Comparison of ENCODE assay signal across 14 mouse cellular contexts in genomic region chr3:127243928-127244642, GRCm38 (mm10).
A peak's percentile ranks its signal among the peaks of the same experiment; 100 is the strongest.
DNase-seq lines count a peak whose midpoint lies in the region; ATAC-seq lines count a peak whose summit lies in the region.
"Had no signal": no experiment of that assay in that cellular context is flagged by ENCODE, and none has a peak within 500 bp of the region (broad histone marks: within the 10 kb centered on the region; RNA-seq: fewer than 3 reads in every experiment).

No protein-coding gene starts in this region.

- H3K9me3 ChIP-seq in embryonic facial prominence, embryonic 10.5 days, result no peaks in the 10 kb centered on the region
- H3K9me3 ChIP-seq in forebrain, embryonic 13.5 days (replicated peaks), result no peaks in the 10 kb centered on the region
- no peaks in the 10 kb centered on the region for H3K9me3 ChIP-seq in neural tube, embryonic 14.5 days (ENCODE audit: control insufficient read depth, low read length)
- H3K9me3 ChIP-seq: heart, embryonic 10.5 days had no signal

- peak overlapping the region; percentile 37; the same call in 1 of the 2 replicates for H3K27ac ChIP-seq in embryonic facial prominence, embryonic 10.5 days (replicated peaks)
- H3K27ac ChIP-seq in forebrain, embryonic 13.5 days, result peak overlapping the region; percentile 73
- no peak overlapping the region for H3K27ac ChIP-seq in neural tube, embryonic 14.5 days (ENCODE audit: low read depth, low read length)
- H3K27ac ChIP-seq: heart, embryonic 10.5 days had no signal

- ATAC-seq in forebrain, embryonic 13.5 days, result peak; percentile 80; the same call in 1 of the 2 replicates
- peak; percentile 63; the same call in 1 of the 2 replicates for ATAC-seq in neural tube, embryonic 14.5 days (ENCODE audit: low read depth)

- no peak overlapping the region for H3K9ac ChIP-seq in forebrain, embryonic 13.5 days
- H3K9ac ChIP-seq in neural tube, embryonic 14.5 days (replicated peaks; ENCODE audit: low read depth, low read length), result no peak overlapping the region
- H3K9ac ChIP-seq: lung, embryonic 14.5 days had no signal

- H3K4me2 ChIP-seq in forebrain, embryonic 13.5 days, result no peak overlapping the region
- no peak overlapping the region for H3K4me2 ChIP-seq in neural tube, embryonic 14.5 days (ENCODE audit: low read depth, low read length)
- H3K4me2 ChIP-seq: lung, embryonic 14.5 days had no signal

- peak; percentile 11 for DNase-seq in embryonic facial prominence, embryonic 10.5 days (ENCODE audit: low spot score)
- peak; percentile 56 for DNase-seq in mesoderm, embryonic 11.5 days (ENCODE audit: low read depth, low spot score)
- no peak for DNase-seq in right cerebral cortex, postnatal 36 days (ENCODE audit: low spot score in 2 of 2)
- DNase-seq in frontal cortex, postnatal 14 days (ENCODE audit: low spot score in 2 of 2), result no peak
- DNase-seq in cerebellum, postnatal 4 days (ENCODE audit: low spot score in 2 of 2), result no peak
- DNase-seq: cerebellum, adult 11-12 months; gastrocnemius, postnatal 14 days; heart, postnatal 36 days; kidney, adult 18-20 months; lung, embryonic 14.5 days; thymus, adult 18-20 months had no signal

- H3K4me3 ChIP-seq in embryonic facial prominence, embryonic 10.5 days, result no peak overlapping the region
- no peak overlapping the region for H3K4me3 ChIP-seq in forebrain, embryonic 13.5 days
- no peak overlapping the region for H3K4me3 ChIP-seq in neural tube, embryonic 14.5 days (ENCODE audit: low read depth, low read length)
- H3K4me3 ChIP-seq: heart, embryonic 10.5 days had no signal

- peaks cover 37% of the 10 kb centered on the region for H3K4me1 ChIP-seq in embryonic facial prominence, embryonic 10.5 days
- H3K4me1 ChIP-seq in forebrain, embryonic 13.5 days, result peaks cover 8% of the 10 kb centered on the region
- 0 out of 2 replicates have a peak, but pooled peaks cover 9% of the 10 kb centered on the region for H3K4me1 ChIP-seq in neural tube, embryonic 14.5 days (ENCODE audit: control insufficient read depth, insufficient read depth, low read length)

- WGBS in embryonic facial prominence, embryonic 10.5 days, result 35% methylated on average over 10 of the region's 10 CpGs
- WGBS in forebrain, embryonic 13.5 days, result 55% methylated on average over 10 of the region's 10 CpGs
- WGBS in neural tube, embryonic 14.5 days, result 22% methylated on average over 10 of the region's 10 CpGs

- H3K36me3 ChIP-seq in embryonic facial prominence, embryonic 10.5 days (replicated peaks), result no peaks in the 10 kb centered on the region
- H3K36me3 ChIP-seq in forebrain, embryonic 13.5 days (ENCODE audit: poor library complexity, severe bottlenecking), result no peaks in the 10 kb centered on the region
- H3K36me3 ChIP-seq in neural tube, embryonic 14.5 days (ENCODE audit: control insufficient read depth, insufficient read depth, low read length), result no peaks in the 10 kb centered on the region
- H3K36me3 ChIP-seq: heart, embryonic 10.5 days had no signal

- no peaks in the 10 kb centered on the region for H3K27me3 ChIP-seq in embryonic facial prominence, embryonic 10.5 days (replicated peaks; ENCODE audit: low read depth, poor library complexity, severe bottlenecking)
- H3K27me3 ChIP-seq in forebrain, embryonic 13.5 days, result no peaks in the 10 kb centered on the region
- H3K27me3 ChIP-seq in neural tube, embryonic 14.5 days (ENCODE audit: control insufficient read depth, insufficient read depth, low read length), result no peaks in the 10 kb centered on the region

Comparison
In these comparisons a context has a peak if more than half of its experiments do, and no peak if none do; other contexts are left out.
1. DNase-seq: peak in embryonic facial prominence, embryonic 10.5 days (single experiment) and mesoderm, embryonic 11.5 days (single experiment); none in right cerebral cortex, postnatal 36 days (0 of 2), frontal cortex, postnatal 14 days (0 of 2) and cerebellum, postnatal 4 days (0 of 2).